Mouse (Mus musculus): Measurements from ENCODE around the gene Nenf. TPM values are rescaled to one million over a fixed set of nuclear protein-coding genes. Genes with fewer than 3 reads are reported as not detected.
A peak's percentile ranks its signal among the peaks of the same experiment; 100 is the strongest.

Nenf gene
- total and polyA plus RNA-seq, 2 experiments from 2014 or later: 170 to 189 TPM

DNA sequence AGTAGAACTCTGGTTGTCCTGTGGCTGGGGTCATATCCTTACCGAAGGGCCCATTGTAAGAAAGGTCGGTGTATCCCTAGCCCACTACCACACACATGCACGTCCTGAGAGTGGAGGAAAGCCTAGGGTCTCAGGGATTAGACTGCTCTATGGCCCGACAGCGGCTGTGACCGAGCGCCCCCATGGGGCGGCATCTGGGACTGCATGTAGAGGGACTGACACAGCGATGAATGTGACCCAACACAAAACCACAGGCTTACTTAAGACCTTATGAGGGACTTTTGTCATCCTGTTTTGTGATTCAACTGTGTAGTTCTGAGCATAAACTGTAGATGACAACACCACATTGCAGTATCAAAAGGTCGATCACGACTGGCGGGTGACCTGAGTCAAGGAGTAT is 42.5 kb downstream of the Nenf start:
- no peaks in the 10 kb centered on the region for H3K27me3 ChIP-seq (ENCODE audit: insufficient read depth, low read length)
- 9% methylated on average over 12 of the region's 12 CpGs for WGBS
- no peak overlapping the region for H3K27ac ChIP-seq (ENCODE audit: low read depth, low read length)
- no peak overlapping the region for H3K9ac ChIP-seq
- no peaks in the 10 kb centered on the region for H3K36me3 ChIP-seq (ENCODE audit: insufficient read depth)
- H3K4me3 ChIP-seq (ENCODE audit: low read depth, low read length): no peak overlapping the region
- DNase-seq (peak; percentile 60), ATAC-seq (no peak)
- TF ChIP-seq CTCF (IDR thresholded peaks at IDR 0.05; ENCODE audit: low read depth): peak; percentile 76
- no peak overlapping the region for H3K4me2 ChIP-seq (ENCODE audit: low read depth)
- H3K9me3 ChIP-seq (ENCODE audit: low read length): no peaks in the 10 kb centered on the region
- no peaks in the 10 kb centered on the region for H3K4me1 ChIP-seq (ENCODE audit: insufficient read depth)

- H3K9ac ChIP-seq: no peak overlapping the region
- DNase-seq (no peak), ATAC-seq (no peak)
- H3K9me3 ChIP-seq (ENCODE audit: low read length): no peaks in the 10 kb centered on the region
- WGBS: 80% methylated on average over 3 of the region's 3 CpGs
- H3K27me3 ChIP-seq (ENCODE audit: insufficient read depth, low read length): no peaks in the 10 kb centered on the region
- no peaks in the 10 kb centered on the region for H3K36me3 ChIP-seq (ENCODE audit: insufficient read depth)
- TF ChIP-seq CTCF (IDR thresholded peaks at IDR 0.05; ENCODE audit: low read depth): no peak
- H3K4me3 ChIP-seq (ENCODE audit: low read depth, low read length): no peak overlapping the region
- no peaks in the 10 kb centered on the region for H3K4me1 ChIP-seq (ENCODE audit: insufficient read depth)
- H3K27ac ChIP-seq (ENCODE audit: low read depth, low read length): no peak overlapping the region
- H3K4me2 ChIP-seq (ENCODE audit: low read depth): no peak overlapping the region
These were observed 45.3 kb downstream of the Nenf start for GRCm38 (mm10) chr1:191272660-191273059.

GRCm38 (mm10) chr1:191269648-191269952 is 48.4 kb downstream of the Nenf start:
- no peak overlapping the region for H3K4me3 ChIP-seq (ENCODE audit: low read depth, low read length)
- no peak overlapping the region for H3K27ac ChIP-seq (ENCODE audit: low read depth, low read length)
- no peak overlapping the region for H3K4me2 ChIP-seq (ENCODE audit: low read depth)
- H3K4me1 ChIP-seq (ENCODE audit: insufficient read depth): no peaks in the 10 kb centered on the region
- H3K9ac ChIP-seq: no peak overlapping the region
- no peaks in the 10 kb centered on the region for H3K36me3 ChIP-seq (ENCODE audit: insufficient read depth)
- ATAC-seq (no peak), DNase-seq (no peak)
- no peaks in the 10 kb centered on the region for H3K9me3 ChIP-seq (ENCODE audit: low read length)
- no peak for TF ChIP-seq CTCF (IDR thresholded peaks at IDR 0.05; ENCODE audit: low read depth)
- 71% methylated on average over 8 of the region's 8 CpGs for WGBS
- no peaks in the 10 kb centered on the region for H3K27me3 ChIP-seq (ENCODE audit: insufficient read depth, low read length)

GRCm38 (mm10) chr1:191268797-191269647 is 49.0 kb downstream of the Nenf start:
- no peak overlapping the region for H3K4me2 ChIP-seq (ENCODE audit: low read depth)
- DNase-seq (peak; percentile 17), ATAC-seq (no peak)
- no peak for TF ChIP-seq CTCF (IDR thresholded peaks at IDR 0.05; ENCODE audit: low read depth)
- no peaks in the 10 kb centered on the region for H3K36me3 ChIP-seq (ENCODE audit: insufficient read depth)
- 73% methylated on average over 5 of the region's 5 CpGs for WGBS
- no peaks in the 10 kb centered on the region for H3K4me1 ChIP-seq (ENCODE audit: insufficient read depth)
- H3K4me3 ChIP-seq (ENCODE audit: low read depth, low read length): no peak overlapping the region
- H3K9me3 ChIP-seq (ENCODE audit: low read length): no peaks in the 10 kb centered on the region
- H3K9ac ChIP-seq: no peak overlapping the region
- no peak overlapping the region for H3K27ac ChIP-seq (ENCODE audit: low read depth, low read length)
- H3K27me3 ChIP-seq (ENCODE audit: insufficient read depth, low read length): no peaks in the 10 kb centered on the region

DNA sequence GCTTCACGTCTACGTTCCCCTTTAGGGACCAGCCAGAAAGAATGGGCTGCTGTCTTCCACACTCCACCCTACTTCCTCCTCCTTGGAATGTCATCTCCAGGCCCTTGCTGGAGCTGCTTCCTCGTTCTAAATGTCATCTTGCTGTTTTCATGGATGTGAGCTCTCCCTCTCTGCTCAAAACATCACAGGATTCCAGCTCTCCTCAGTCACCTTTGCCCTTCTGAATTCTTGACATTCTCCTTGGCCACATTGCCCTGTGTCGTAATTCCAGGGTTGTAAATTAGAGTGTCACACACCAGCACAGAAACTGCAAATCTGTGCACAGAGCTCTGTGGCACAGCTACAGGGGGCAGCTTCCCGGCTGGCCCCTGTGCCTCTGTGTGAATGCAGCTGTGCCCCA is 50.1 kb downstream of the Nenf start:
- no peak for TF ChIP-seq CTCF (IDR thresholded peaks at IDR 0.05; ENCODE audit: low read depth)
- 51% methylated on average over 5 of the region's 5 CpGs for WGBS

GRCm38 (mm10) chr1:191267162-191267561 is 50.8 kb downstream of the Nenf start:
- Histone ChIP-seq H3K4me2 (ENCODE audit: low read depth) (no peak overlapping the region), H3K36me3 (ENCODE audit: insufficient read depth) (no peaks in the 10 kb centered on the region), H3K4me3 (ENCODE audit: low read depth, low read length) (no peak overlapping the region), H3K9ac (no peak overlapping the region), H3K27ac (ENCODE audit: low read depth, low read length) (no peak overlapping the region), H3K4me1 (ENCODE audit: insufficient read depth) (no peaks in the 10 kb centered on the region), H3K27me3 (ENCODE audit: insufficient read depth, low read length) (no peaks in the 10 kb centered on the region), H3K9me3 (ENCODE audit: low read length) (no peaks in the 10 kb centered on the region)
- WGBS: 87% methylated on average over 5 of the region's 5 CpGs
- no peak for TF ChIP-seq CTCF (IDR thresholded peaks at IDR 0.05; ENCODE audit: low read depth)
- ATAC-seq (no peak), DNase-seq (no peak)

More for the DNA sequence above, 50.1 kb downstream of the Nenf start:
- ATAC-seq (no peak), DNase-seq (no peak)
- H3K9ac ChIP-seq: no peak overlapping the region
- no peaks in the 10 kb centered on the region for H3K27me3 ChIP-seq (ENCODE audit: insufficient read depth, low read length)
- H3K9me3 ChIP-seq (ENCODE audit: low read length): no peaks in the 10 kb centered on the region
- no peaks in the 10 kb centered on the region for H3K36me3 ChIP-seq (ENCODE audit: insufficient read depth)
- H3K4me3 ChIP-seq (ENCODE audit: low read depth, low read length): no peak overlapping the region
- no peaks in the 10 kb centered on the region for H3K4me1 ChIP-seq (ENCODE audit: insufficient read depth)
- no peak overlapping the region for H3K27ac ChIP-seq (ENCODE audit: low read depth, low read length)
- H3K4me2 ChIP-seq (ENCODE audit: low read depth): no peak overlapping the region

DNA sequence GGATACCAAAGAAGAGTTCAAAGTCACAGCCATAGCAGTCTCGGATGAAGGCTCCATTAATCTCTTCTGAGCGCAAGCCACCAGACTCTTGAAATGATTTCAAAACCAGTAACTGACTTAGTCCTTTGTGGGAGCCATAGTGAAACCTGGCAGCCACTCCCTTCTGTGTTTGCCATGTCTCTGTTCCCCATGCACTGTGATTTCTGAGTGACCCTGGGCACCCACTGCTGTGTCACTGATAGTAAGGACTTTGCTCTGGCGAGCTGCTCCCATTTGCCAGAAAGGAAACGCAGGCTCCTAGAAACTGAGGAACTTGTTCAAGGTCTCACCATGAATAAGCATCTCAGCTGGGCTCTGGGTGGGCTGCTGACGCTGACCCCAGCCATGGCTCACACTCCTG is 54.5 kb downstream of the Nenf start:
- WGBS: 91% methylated on average over 5 of the region's 5 CpGs

More for the DNA sequence above, 54.5 kb downstream of the Nenf start:
- H3K4me1 ChIP-seq (ENCODE audit: insufficient read depth): no peaks in the 10 kb centered on the region
- H3K9ac ChIP-seq: no peak overlapping the region
- no peaks in the 10 kb centered on the region for H3K9me3 ChIP-seq (ENCODE audit: low read length)
- TF ChIP-seq CTCF (IDR thresholded peaks at IDR 0.05; ENCODE audit: low read depth): no peak
- no peaks in the 10 kb centered on the region for H3K36me3 ChIP-seq (ENCODE audit: insufficient read depth)
- no peak overlapping the region for H3K4me3 ChIP-seq (ENCODE audit: low read depth, low read length)
- DNase-seq (no peak), ATAC-seq (no peak)
- no peak overlapping the region for H3K27ac ChIP-seq (ENCODE audit: low read depth, low read length)
- no peaks in the 10 kb centered on the region for H3K27me3 ChIP-seq (ENCODE audit: insufficient read depth, low read length)
- no peak overlapping the region for H3K4me2 ChIP-seq (ENCODE audit: low read depth)

Measured in forebrain, postnatal 0 days (tissue).